Mouse (Mus musculus) liver, adult 2 months (tissue): ENCODE measurements around the gene Trim2.

ENCODE experiments used
- CTCF ChIP-seq: fragments of 200-500 bp; IDR thresholded peaks from 2 replicates; pipeline ENCODE4 v1.5.1; 2011; ENCODE audit warnings: low read depth, low read length, control low read depth
- POLR2A ChIP-seq: fragments of 200-500 bp; IDR thresholded peaks from 2 replicates; pipeline ENCODE4 v1.6.1; 2011; ENCODE audit warnings: low read length, control low read depth; ENCODE audit not compliant: insufficient read depth; ENCODE audit errors: extremely low read depth

DNA sequence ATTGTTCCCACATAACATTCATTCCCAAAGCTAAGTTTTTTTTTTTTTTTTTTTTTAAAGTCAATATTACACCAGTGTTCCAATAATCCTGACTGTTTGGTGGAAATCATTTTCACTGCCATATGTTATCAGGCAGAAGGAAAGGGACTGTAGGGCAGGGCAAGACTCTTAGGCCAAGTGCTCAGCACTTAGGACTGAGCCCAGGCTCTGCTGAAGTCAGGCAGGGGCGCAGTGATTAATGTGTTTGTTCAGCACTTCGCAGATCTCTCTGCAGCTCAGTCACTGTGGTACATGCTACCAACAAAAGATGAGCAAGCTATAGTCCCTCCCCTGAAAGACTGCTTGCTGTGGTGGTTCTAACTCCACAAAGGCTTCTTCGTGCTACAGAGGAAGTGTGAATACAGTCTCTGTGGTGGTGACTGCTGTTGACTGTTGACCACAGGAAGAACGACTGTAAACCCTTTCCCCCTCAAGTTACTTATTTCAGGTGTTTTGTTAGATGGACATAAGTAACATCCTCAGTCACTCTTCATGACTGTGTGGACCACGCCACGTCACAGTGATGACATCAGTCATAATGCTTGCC, 180.9 kb downstream of the Trim2 start:
- TF ChIP-seq POLR2A (no peak), CTCF (no peak)
